Mouse (Mus musculus) inflammation-experienced regulatory T-cells, adult 6 months (primary cell): ENCODE measurements at regions not wholly inside any gene's neighbourhood (a gene's known extent, or its start where the extent isn't known, plus 50 kb on each side); places are given as distances from the start of the nearest gene placed in this dataset.
"Not testable (repeated sequence)": the region's sequence is repeated elsewhere in the genome, so short reads cannot be mapped to it uniquely, and the experiment has no call there.

Experiments
- ATAC-seq: one replicate; pipeline ENCODE4 v1.8.0; 2017

DNA sequence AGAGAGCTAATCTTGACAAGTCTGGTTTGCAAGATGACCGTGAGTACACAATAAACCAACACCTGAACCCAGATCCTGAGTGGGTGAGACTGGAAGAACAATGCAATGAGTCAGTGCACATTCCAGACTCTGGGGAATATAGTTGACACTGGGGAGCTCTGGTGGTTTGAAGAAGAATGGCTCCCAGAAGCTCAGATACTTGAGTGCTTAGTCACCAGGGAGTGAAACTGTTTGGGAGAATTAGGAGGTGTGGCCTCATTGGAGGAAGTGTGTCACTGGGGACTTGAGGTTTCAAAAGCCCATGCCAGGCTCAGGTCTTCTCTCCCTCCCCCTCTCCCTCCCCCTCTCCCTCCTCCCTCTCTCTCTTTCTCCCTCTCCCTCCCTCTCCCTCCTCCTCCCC lies 436.6 kb upstream of the Cdh5 start:
- no peak for ATAC-seq

DNA sequence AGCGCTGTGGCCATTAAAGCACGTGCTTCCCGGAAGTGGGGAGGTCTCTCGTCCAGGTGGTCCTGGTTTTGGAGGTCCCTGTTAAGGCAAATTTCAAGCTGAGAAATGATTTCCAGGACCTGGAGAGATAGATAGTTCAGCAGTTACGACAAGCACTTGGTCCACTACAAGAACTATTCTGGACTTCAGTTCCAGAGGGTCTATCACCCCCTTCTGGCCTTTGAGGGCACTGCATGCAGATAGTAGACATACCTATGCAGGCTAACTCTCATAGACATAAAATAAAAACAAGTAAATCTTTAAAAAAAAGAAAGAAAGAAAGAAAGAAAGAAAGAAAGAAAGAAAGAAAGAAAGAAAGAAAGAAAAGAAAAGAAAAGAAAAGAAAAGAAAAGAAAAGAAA lies 415.2 kb upstream of the Cdh5 start:
- not testable (repeated sequence) for ATAC-seq

DNA sequence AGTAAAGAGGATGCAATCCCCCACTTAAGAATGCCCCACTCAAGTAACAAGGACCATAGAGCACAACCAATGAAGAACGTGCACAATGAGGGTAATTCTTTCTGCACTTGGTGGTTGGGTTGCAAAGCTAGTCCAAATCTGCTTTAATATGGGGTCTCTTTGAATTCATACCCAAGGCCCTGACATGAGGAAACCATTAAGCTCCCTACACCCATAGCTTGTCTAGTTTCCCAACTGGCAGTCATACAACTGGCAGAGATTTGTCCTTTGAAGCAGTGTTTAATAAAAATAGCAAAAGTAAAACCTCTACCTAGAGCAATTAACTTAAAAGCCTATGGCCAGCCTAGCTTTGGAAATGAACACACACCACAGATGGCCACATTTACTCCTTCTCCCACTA lies 411.0 kb upstream of the Cdh5 start:
- ATAC-seq, result no peak

DNA sequence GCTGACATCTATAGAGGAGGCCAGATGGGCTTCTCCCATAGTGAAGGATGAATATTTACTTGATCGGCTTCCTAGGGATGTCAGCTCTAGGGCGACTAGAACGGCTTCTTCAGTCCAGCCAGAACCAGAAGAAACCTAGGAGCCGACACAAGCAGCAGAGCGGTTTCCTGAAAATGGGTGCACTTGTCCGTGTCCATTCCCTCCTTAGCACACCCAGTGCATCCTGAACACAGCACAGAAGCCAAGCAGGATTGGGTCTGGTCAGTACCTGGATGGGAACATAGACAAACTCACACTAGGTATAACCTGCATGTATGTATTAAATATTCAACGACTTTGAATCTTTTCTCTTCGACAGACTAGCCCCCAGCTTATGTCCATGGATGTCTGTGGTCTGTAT lies 407.9 kb upstream of the Cdh5 start:
- ATAC-seq, result no peak

DNA sequence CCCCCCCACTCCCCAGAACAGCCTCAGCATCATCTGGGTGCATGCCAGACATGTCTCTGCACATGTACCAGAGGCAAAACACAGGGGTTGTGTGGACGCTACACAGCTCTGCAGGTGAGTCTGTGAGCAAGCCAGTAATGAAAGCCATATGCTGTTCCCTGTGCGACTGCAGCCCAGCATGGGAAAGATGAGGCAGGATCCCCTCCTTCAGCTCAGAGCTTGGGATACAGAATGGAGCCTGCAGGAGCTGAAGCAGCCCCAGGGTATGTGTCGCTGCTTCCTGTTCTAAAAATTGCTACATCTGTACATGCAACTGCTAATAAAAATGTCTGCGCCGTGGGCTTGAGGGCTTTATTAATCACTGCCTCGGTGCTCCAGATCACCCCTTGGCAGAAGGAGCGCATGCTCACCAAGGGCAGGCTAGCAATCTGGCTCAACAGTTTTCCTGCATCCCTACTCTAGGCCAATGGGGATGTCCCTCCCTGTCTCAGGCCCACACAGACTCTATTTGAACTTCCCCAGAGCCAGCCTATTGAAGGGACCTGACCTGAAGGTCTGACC lies 407.0 kb upstream of the Cdh5 start:
- ATAC-seq, result no peak

DNA sequence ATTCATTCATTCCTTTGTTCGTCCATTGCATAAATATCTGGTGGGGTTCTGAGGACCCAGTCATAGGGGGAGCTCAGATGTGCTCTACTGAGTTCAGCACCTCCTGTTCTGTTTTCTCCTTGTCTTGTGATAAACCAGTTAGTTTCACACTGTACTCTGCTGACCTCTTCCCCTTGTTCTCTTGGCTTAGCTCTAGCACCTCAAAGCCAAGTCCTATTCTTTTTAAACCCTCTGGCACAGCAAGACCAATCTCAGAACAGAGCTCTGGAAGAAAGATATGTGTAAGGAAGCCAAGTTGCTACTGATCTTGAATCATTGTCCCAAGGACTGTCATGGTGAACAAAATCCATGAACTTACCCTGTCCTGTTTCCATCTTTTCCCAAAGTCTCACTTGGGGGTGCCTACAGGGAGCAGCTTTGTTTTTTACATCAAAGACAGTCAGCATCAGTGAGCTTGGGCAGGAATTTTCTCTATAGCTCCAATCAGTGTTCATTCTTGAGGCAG lies 402.4 kb upstream of the Cdh5 start:
- ATAC-seq, result no peak

- ATAC-seq, result no peak
Observed at GRCm38 (mm10) chr8:103702236-103702635, 399.2 kb upstream of the Cdh5 start.

DNA sequence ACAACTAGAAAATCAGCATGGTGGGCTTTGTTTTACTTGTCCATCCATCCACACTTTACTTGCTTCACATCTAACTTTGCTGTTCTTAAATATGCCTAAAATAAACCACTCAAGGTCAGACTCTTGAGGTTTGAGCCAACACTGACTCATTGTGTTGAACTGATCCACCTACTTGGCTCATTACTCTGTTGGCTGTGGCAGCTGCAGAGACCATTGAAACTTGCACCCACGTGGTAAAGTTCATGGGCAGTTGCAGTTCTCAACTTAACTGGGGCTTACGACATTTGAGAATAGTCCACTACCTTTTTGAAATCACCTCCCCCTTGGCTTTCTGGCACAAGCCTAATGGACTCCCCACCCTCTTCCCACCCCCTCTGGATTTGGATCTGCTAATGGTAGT lies 395.3 kb upstream of the Cdh5 start:
- ATAC-seq, result no peak

- ATAC-seq, result not testable (repeated sequence)
Observed at GRCm38 (mm10) chr8:103710871-103711270, 390.6 kb upstream of the Cdh5 start.

DNA sequence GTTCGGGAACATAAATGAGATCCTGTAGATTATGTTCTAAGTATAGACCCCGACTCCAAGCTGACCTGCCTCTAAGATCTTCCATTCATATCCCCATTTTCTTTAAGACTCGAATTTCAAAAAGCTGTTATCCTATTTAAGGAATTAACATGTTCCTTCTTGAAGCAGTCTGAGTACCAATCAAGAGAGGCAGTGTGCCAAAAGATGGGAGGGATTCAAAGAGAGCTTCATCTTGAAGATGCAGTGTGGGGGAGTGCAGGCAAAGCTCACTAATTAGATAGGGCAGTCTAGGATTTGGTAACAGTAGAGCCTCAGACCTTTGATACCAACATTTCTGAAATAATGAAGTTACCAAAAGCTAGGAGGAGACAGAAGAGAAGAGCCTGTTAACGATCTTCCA lies 383.7 kb upstream of the Cdh5 start:
- no peak for ATAC-seq

DNA sequence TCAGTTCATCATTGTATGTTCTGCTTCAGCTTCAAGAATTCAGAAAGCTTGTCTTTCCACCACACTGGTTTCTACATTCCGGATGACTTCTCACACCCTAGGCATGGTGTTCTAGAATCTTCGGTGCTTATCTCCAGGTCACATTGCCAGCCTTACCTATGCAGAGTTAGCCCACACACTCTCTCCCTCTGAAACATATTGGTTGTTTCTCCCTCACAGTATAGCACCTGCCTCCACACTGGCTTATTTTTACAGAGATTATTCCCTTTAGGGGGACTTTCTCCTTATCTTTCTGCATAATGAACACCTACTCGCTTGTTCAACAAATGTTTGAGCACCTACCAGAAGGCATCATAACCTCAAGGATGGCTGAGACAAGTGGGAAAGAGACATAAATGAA lies 368.0 kb upstream of the Cdh5 start:
- ATAC-seq, result no peak

GRCm38 (mm10) chr8:103738330-103738729 lies 363.1 kb upstream of the Cdh5 start:
- no peak for ATAC-seq

GRCm38 (mm10) chr8:103741395-103741794 lies 360.0 kb upstream of the Cdh5 start:
- no peak for ATAC-seq

- ATAC-seq, result no peak
Observed at GRCm38 (mm10) chr8:103748734-103749133, 352.7 kb upstream of the Cdh5 start.

- ATAC-seq, result no peak
Observed at GRCm38 (mm10) chr8:103750278-103751097, 350.9 kb upstream of the Cdh5 start.

DNA sequence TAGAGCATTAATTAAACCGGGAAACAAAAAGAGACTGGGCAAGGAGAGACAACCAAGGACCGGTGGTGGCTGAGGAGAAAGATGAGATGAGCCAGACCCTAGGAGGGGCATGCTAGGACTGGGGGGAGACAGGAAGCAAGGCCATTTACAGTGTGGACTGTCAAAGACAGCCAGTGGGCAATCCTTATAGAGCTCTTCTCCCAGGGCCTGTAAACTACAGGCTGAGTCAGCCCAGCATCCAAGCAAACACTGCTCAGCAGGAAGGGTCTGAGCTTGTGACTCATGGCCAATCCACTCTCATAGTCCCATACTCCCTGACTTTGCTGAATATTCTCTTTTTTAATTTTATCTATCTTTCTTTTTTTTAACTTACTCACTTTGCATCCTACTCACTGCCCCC lies 350.3 kb upstream of the Cdh5 start:
- ATAC-seq, result no peak

GRCm38 (mm10) chr8:103763821-103764220 lies 337.6 kb upstream of the Cdh5 start:
- no peak for ATAC-seq

- no peak for ATAC-seq
Observed at GRCm38 (mm10) chr8:103779658-103780057, 321.8 kb upstream of the Cdh5 start.

DNA sequence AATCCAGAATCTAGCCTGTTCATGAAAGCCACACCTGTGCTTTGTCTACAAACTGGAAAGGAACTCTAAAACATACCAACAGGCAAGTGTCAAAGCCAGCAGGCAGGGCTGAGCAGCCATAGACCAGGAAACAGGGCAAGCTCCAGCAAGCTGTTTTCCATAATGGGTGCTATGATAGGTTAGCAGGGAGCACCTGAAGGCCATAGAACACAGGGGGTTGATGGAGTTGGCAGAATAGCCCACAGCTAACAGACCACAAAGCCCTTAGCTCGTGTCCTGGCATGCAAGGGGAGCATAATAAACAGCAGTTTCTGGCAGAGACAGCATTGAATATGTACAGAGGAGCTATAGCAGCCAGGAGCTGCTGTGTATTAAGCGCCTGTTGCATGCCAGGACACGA lies 313.1 kb upstream of the Cdh5 start:
- ATAC-seq, result no peak

GRCm38 (mm10) chr8:103793331-103793730 lies 308.1 kb upstream of the Cdh5 start:
- ATAC-seq, result no peak

GRCm38 (mm10) chr8:103798630-103799029 lies 302.8 kb upstream of the Cdh5 start:
- ATAC-seq, result not testable (repeated sequence)

DNA sequence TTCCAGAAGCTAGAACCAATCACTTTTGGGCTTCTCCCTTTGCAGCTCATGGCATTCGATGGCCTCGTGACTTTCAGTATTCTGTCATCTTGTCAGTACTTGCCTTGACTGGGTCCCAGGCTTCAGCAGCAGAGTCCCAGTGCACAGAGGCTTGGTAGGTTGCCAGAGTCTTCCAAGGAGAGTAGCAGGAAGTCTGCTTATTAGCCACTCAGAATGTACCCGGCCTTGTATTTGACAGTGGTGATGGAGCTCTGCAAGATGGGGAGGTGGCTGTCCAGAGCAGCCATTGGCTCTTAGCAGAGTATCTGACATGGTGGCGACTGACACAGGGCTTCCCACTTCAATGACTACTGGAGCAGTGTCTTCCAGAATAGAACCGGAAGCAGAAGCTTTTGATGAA lies 293.3 kb upstream of the Cdh5 start:
- no peak for ATAC-seq

GRCm38 (mm10) chr8:103808580-103808979 lies 292.8 kb upstream of the Cdh5 start:
- no peak for ATAC-seq

DNA sequence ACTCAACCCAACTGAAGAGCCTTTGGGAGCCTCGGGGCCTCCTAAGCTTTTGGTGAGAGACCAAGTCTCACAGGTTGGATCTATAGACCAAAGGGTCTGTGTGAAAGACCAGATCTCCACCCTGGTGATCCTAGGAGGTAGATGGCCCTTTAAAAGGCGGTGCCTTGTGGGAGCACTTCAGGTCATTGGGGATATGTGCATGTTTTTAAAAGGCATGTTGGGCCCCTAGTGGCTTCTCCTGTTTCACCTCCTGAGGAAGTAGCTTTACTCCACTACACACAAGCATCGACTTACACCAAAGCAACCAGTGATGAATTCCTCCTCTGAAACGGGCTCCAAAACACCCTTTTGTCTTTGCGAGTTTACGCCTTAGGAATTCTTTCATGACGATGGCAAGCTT lies 292.3 kb upstream of the Cdh5 start:
- ATAC-seq, result no peak
